Comparison of ENCODE assay signal across 9 mouse cellular contexts in genomic region chr12:54443285-54443684, GRCm38 (mm10).
DNase-seq lines count a peak whose midpoint lies in the region; ATAC-seq lines count a peak whose summit lies in the region.
"Had no signal": no experiment of that assay in that cellular context is flagged by ENCODE, and none has a peak within 500 bp of the region (broad histone marks: within the 10 kb centered on the region; RNA-seq: fewer than 3 reads in every experiment).

No protein-coding gene starts in this region.

- H3K4me2 ChIP-seq in midbrain, embryonic 11.5 days = no peak overlapping the region
- H3K4me2 ChIP-seq: forebrain, embryonic 12.5 days had no signal

- H3K4me1 ChIP-seq in heart, embryonic 10.5 days = peaks cover 15% of the 10 kb centered on the region
- H3K4me1 ChIP-seq in midbrain, embryonic 11.5 days (ENCODE audit: control insufficient read depth, insufficient read depth, low read length) = no peaks in the 10 kb centered on the region
- H3K4me1 ChIP-seq: forebrain, embryonic 12.5 days had no signal

- no peaks in the 10 kb centered on the region for H3K27me3 ChIP-seq in heart, embryonic 10.5 days (ENCODE audit: insufficient read depth, poor library complexity, severe bottlenecking)
- no peaks in the 10 kb centered on the region for H3K27me3 ChIP-seq in midbrain, embryonic 11.5 days (ENCODE audit: control insufficient read depth, insufficient read depth, low read length)
- H3K27me3 ChIP-seq: forebrain, embryonic 12.5 days had no signal

- no peak for ATAC-seq in midbrain, embryonic 11.5 days (ENCODE audit: low FRiP score)

- H3K9me3 ChIP-seq in heart, embryonic 10.5 days = no peaks in the 10 kb centered on the region
- no peaks in the 10 kb centered on the region for H3K9me3 ChIP-seq in midbrain, embryonic 11.5 days (ENCODE audit: control insufficient read depth, low read length)
- H3K9me3 ChIP-seq: forebrain, embryonic 12.5 days had no signal

- DNase-seq in retina, postnatal 1 day = peak; percentile 36
- DNase-seq in retina, embryonic 14.5 days (ENCODE audit: low spot score) = no peak
- peak; percentile 76 for DNase-seq in heart, embryonic 10.5 days (ENCODE audit: low spot score)
- peak; percentile 82 for DNase-seq in kidney, postnatal 14 days
- DNase-seq in yolk sac, embryonic 10.5 days (ENCODE audit: low spot score) = no peak
- no peak for DNase-seq in frontal cortex, postnatal 10 days (ENCODE audit: low spot score in 2 of 2)
- DNase-seq in cerebellum, postnatal 25 days = no peak
- no peak for DNase-seq in midbrain, embryonic 11.5 days (ENCODE audit: low spot score, missing footprints)

- H3K9ac ChIP-seq in midbrain, embryonic 11.5 days (ENCODE audit: low read length) = no peak overlapping the region
- H3K9ac ChIP-seq: forebrain, embryonic 12.5 days had no signal

- WGBS in heart, embryonic 10.5 days = 66% methylated on average over 2 of the region's 2 CpGs
- 85% methylated on average over 2 of the region's 2 CpGs for WGBS in midbrain, embryonic 11.5 days

- no peak overlapping the region for H3K27ac ChIP-seq in heart, embryonic 10.5 days
- H3K27ac ChIP-seq in midbrain, embryonic 11.5 days (ENCODE audit: low read depth, low read length) = no peak overlapping the region
- H3K27ac ChIP-seq: forebrain, embryonic 12.5 days had no signal

- no peaks in the 10 kb centered on the region for H3K36me3 ChIP-seq in heart, embryonic 10.5 days
- no peaks in the 10 kb centered on the region for H3K36me3 ChIP-seq in midbrain, embryonic 11.5 days (ENCODE audit: control insufficient read depth, insufficient read depth, low read length)
- H3K36me3 ChIP-seq: forebrain, embryonic 12.5 days had no signal

- no peak overlapping the region for H3K4me3 ChIP-seq in heart, embryonic 10.5 days
- H3K4me3 ChIP-seq in midbrain, embryonic 11.5 days (ENCODE audit: low read depth, low read length) = no peak overlapping the region
- H3K4me3 ChIP-seq: forebrain, embryonic 12.5 days had no signal

Comparison
In these comparisons a context has a peak if more than half of its experiments do, and no peak if none do; other contexts are left out.
1. DNase-seq: peak in retina, postnatal 1 day (single experiment), heart, embryonic 10.5 days (single experiment) and kidney, postnatal 14 days (single experiment); none in retina, embryonic 14.5 days (single experiment), yolk sac, embryonic 10.5 days (single experiment), frontal cortex, postnatal 10 days (0 of 2), cerebellum, postnatal 25 days (0 of 2) and midbrain, embryonic 11.5 days (single experiment).